Mouse (Mus musculus): ENCODE measurements around the gene Scn2b. TPM values are rescaled to one million over a fixed set of nuclear protein-coding genes. Genes with fewer than 3 reads are reported as not detected.

Scn2b gene
- polyA plus RNA-seq, 1 experiment, result 0.58 TPM

DNA sequence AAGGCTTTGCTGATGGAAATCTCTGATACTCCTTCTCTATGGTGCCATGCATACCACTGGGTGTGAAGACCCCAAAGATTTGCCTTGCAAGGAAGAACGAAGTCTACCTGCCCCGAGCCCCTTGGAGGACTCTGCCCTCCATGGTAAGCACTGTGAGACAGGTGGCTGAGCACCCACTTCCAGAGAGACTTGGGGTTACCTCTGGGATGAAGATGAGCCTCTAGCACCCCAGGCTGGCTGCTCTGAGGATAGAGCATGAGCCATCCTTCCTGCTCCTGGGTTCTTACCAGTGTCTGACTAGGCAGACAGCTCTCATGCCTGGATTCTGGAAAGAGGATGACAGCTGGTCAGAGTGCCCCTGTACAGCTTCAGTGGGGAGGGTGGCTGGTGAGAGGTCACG lies 12.5 kb downstream of the Scn2b start:
- WGBS, result 75% methylated on average over 3 of the region's 3 CpGs
- Histone ChIP-seq H3K4me1 (ENCODE audit: control insufficient read depth, insufficient read depth, low read length) (no peaks in the 10 kb centered on the region), H3K27me3 (replicated peaks; ENCODE audit: control insufficient read depth, insufficient read depth, low read length) (no peaks in the 10 kb centered on the region), H3K27ac (ENCODE audit: insufficient read depth, low read depth, low read length) (no peak overlapping the region), H3K36me3 (ENCODE audit: control insufficient read depth, insufficient read depth, low read length) (no peaks in the 10 kb centered on the region), H3K4me3 (ENCODE audit: insufficient read depth, low read depth, low read length) (no peak overlapping the region)
- no peak for DNase-seq
- TF ChIP-seq POLR2A (IDR thresholded peaks at IDR 0.05; ENCODE audit: low read depth, low read length) (no peak), CTCF (conservative IDR thresholded peaks at IDR 0.05; ENCODE audit: insufficient read depth, insufficient read length, low read depth, low read length) (no peak)

DNA sequence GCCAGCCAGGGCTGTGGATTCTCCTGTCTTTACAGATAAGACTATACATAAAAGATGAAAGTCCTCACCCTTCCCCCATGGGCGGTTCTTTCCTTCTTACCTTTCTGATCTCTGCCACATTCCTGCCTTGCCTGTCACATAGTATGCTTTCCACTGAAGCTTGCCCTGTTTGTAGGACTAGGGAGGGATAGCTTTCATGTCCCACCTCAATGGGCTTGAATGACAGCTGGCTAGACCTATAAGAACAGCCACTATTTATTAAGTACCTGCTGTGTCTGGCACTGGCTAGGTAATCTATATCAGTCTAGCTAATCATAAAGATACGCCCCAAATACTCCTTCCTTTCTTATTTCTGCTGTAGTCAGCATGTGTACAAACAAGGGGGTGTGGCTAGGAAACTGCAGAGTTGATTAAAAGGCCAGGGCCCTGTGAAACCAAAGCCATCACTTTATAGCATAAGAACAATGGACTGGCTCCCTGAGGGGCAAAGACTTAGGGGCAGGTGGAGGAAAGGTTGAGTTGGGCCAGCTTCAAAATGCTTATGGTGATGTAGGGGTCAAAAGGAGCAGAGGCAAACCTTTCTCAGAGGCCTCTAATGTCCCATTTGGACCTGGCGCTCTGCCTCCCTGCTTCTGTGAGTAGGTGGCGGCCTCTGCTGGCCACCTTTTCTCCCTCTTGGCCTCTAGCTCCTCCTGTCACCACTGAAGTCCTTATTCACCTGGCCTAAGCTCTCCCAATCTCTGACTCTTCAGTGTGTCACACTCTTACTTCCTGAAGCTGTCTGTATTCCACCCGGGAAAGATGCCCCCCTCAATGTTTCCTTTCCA lies 16.1 kb downstream of the Scn2b start:
- 26% methylated on average over 5 of the region's 5 CpGs for WGBS
- H3K4me1 ChIP-seq (ENCODE audit: control insufficient read depth, insufficient read depth, low read length), result no peaks in the 10 kb centered on the region
- no peaks in the 10 kb centered on the region for H3K36me3 ChIP-seq (ENCODE audit: control insufficient read depth, insufficient read depth, low read length)
- no peak overlapping the region for H3K27ac ChIP-seq (ENCODE audit: insufficient read depth, low read depth, low read length)
- peak; percentile 73 for DNase-seq
- TF ChIP-seq POLR2A (IDR thresholded peaks at IDR 0.05; ENCODE audit: low read depth, low read length) (no peak), CTCF (conservative IDR thresholded peaks at IDR 0.05; ENCODE audit: insufficient read depth, insufficient read length, low read depth, low read length) (peak; percentile 80)
- 0 out of 2 replicates have a peak, but pooled peaks cover 1% of the 10 kb centered on the region for H3K27me3 ChIP-seq (replicated peaks; ENCODE audit: control insufficient read depth, insufficient read depth, low read length)
- H3K4me3 ChIP-seq (ENCODE audit: insufficient read depth, low read depth, low read length), result no peak overlapping the region

DNA sequence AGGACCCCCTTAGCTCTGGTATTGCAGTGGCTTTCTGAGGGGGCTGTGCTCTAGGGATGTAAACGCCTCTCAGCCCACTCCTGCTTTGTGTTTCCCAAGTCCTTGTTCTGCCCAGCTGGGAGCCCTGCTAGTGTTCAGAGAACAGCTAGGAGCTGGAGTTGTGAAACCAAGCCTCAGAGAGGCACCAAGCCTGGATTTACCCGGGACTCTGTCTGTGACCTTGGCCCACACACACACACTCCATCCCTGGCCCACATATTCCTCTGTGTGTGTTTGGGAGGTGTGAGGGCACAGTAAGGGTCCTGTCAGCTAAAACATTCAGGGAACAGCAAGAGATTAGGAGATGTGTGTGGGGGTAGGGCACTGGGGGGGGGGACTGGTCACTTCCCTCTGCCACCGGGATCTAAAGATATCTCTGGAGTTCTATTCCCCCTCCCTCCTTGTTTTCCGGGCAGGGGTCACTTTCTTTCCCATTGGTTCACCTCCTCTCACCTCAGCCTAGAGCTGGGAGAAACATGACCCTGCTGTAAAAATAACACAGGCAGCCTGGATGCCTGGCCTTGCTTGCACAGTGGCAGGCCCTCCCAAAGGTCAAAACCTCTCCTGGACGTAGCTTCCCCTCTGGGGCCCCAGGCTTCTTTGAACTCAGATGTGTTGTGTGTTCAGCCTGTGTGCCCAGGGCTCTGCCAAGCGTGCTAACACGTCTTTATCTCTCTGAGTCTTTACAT lies 19.0 kb downstream of the Scn2b start:
- Histone ChIP-seq H3K4me3 (ENCODE audit: insufficient read depth, low read depth, low read length) (no peak overlapping the region), H3K4me1 (ENCODE audit: control insufficient read depth, insufficient read depth, low read length) (no peaks in the 10 kb centered on the region), H3K36me3 (ENCODE audit: control insufficient read depth, insufficient read depth, low read length) (no peaks in the 10 kb centered on the region), H3K27me3 (replicated peaks; ENCODE audit: control insufficient read depth, insufficient read depth, low read length) (peaks cover 4% of the 10 kb centered on the region; the same call in 1 of the 2 replicates), H3K27ac (ENCODE audit: insufficient read depth, low read depth, low read length) (peak overlapping the region; percentile 22; the same call in 1 of the 2 replicates)
- DNase-seq, result no peak
- TF ChIP-seq CTCF (conservative IDR thresholded peaks at IDR 0.05; ENCODE audit: insufficient read depth, insufficient read length, low read depth, low read length), result no peak
- TF ChIP-seq POLR2A (IDR thresholded peaks at IDR 0.05; ENCODE audit: low read depth, low read length), result no peak
- 46% methylated on average over 7 of the region's 7 CpGs for WGBS

DNA sequence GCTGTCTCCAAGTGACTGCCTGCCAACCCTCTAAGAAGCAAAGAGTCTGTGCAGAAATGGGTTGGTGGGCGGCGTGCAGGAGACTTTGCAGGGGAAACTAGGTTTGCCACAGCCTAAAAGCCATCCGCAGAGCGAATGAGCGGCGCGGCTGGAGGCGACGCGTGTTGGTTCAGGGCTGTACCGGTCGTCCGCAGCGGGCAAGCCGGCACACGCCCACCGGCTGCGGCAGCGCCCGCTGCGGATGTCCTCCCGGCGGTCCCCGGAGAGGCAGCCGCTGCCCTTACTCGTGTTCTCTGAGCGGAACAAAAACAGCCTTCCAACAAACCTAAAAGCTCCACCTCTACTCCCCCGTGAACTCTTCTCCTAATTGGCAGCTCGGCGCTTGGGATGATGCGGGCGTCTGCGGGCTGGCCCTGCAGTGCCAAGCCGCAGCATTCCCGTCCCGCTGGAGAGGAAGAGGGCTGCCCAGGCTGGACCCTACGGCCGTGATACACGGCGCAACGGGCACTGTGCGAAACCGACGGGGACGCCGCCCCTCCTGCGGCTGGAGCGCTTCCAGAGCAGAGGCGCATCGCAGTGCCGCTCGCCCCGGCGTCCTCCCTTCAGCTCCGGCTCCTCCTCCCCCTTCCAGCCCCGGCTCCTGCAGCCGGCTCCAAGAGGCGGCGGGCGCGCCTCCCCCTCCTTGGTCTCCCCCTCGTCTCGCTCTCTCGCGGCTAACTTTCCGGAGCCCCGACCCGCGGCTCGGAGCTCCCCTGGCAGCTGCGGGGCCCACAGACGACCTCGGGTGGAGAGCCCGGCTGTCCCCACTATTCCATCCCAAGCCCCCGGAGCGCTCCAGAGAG lies 20.8 kb downstream of the Scn2b start, which contains the start of gene Scn4b:
TSS of gene Scn4b (plus strand) at position 205 of the 842 bp plus-strand sequence.
- H3K4me1 ChIP-seq (ENCODE audit: control insufficient read depth, insufficient read depth, low read length), result no peaks in the 10 kb centered on the region; the same call in 1 of the 2 replicates
- peak; percentile 38 for DNase-seq
- peak within 1 kb of the TSS; percentile 75 for H3K27ac ChIP-seq (ENCODE audit: insufficient read depth, low read depth, low read length)
- TF ChIP-seq POLR2A (IDR thresholded peaks at IDR 0.05; ENCODE audit: low read depth, low read length), result no peak
- no peak for TF ChIP-seq CTCF (conservative IDR thresholded peaks at IDR 0.05; ENCODE audit: insufficient read depth, insufficient read length, low read depth, low read length)
- H3K36me3 ChIP-seq (ENCODE audit: control insufficient read depth, insufficient read depth, low read length), result no peaks in the 10 kb centered on the region
- WGBS, result under 1% methylated on average over 74 of the region's 76 CpGs
- peak within 1 kb of the TSS; percentile 62 for H3K4me3 ChIP-seq (ENCODE audit: insufficient read depth, low read depth, low read length)
- H3K27me3 ChIP-seq (replicated peaks; ENCODE audit: control insufficient read depth, insufficient read depth, low read length), result peaks cover 4% of the 10 kb centered on the region; the same call in 1 of the 2 replicates

DNA sequence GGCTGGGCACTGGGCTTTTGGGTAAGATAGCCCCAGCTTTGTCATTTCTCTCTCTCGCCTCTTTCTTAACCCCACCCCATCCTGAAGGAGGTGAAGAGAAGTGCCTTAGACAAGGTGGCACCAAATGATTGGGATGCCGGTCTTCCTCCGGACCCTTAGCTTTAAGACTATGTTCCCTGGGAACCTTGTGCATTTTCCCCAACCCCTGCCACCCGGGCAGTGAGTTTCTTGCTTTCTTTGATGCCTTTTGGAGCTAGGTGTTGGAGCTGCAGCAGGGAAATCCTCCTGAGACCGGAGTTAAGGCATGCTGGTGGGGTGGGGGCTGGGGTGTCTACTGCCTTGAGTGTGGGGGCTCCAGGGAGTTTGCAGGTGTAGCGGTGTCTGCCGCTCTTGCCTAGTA lies 21.5 kb downstream of the Scn2b start:
- Histone ChIP-seq H3K36me3 (ENCODE audit: control insufficient read depth, insufficient read depth, low read length) (no peaks in the 10 kb centered on the region), H3K27me3 (replicated peaks; ENCODE audit: control insufficient read depth, insufficient read depth, low read length) (peaks cover 4% of the 10 kb centered on the region; the same call in 1 of the 2 replicates), H3K4me3 (ENCODE audit: insufficient read depth, low read depth, low read length) (peak overlapping the region; percentile 62), H3K4me1 (ENCODE audit: control insufficient read depth, insufficient read depth, low read length) (no peaks in the 10 kb centered on the region; the same call in 1 of the 2 replicates), H3K27ac (ENCODE audit: insufficient read depth, low read depth, low read length) (peak overlapping the region; percentile 75)
- no peak for DNase-seq
- WGBS, result 18% methylated on average over 7 of the region's 7 CpGs
- no peak for TF ChIP-seq CTCF (conservative IDR thresholded peaks at IDR 0.05; ENCODE audit: insufficient read depth, insufficient read length, low read depth, low read length)
- no peak for TF ChIP-seq POLR2A (IDR thresholded peaks at IDR 0.05; ENCODE audit: low read depth, low read length)

DNA sequence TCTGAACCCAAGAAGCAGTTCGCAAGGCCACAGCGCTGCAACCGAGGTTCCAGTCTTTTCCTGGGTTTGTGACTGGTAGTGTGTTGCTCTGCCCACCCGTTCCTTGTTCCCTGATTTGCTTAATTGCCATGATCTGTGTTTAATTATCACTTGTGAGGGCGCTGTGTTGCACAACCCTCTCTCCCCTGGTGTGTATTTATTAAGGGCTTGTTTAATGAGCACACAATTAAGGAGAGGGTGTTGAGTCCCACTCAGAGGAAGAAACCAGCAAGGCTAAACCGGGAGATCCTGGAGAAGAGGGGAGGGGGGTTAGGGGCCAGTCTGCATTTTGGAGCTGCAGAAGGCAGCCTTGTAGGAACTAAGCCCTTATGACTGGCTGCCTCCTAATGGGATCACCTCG lies 23.4 kb downstream of the Scn2b start:
- peak; percentile 29 for DNase-seq
- 69% methylated on average over 7 of the region's 7 CpGs for WGBS
- H3K4me1 ChIP-seq (ENCODE audit: control insufficient read depth, insufficient read depth, low read length), result no peaks in the 10 kb centered on the region; the same call in 1 of the 2 replicates
- no peak for TF ChIP-seq CTCF (conservative IDR thresholded peaks at IDR 0.05; ENCODE audit: insufficient read depth, insufficient read length, low read depth, low read length)
- no peak for TF ChIP-seq POLR2A (IDR thresholded peaks at IDR 0.05; ENCODE audit: low read depth, low read length)
- H3K27me3 ChIP-seq (replicated peaks; ENCODE audit: control insufficient read depth, insufficient read depth, low read length), result peaks cover 4% of the 10 kb centered on the region; the same call in 1 of the 2 replicates
- H3K4me3 ChIP-seq (ENCODE audit: insufficient read depth, low read depth, low read length), result no peak overlapping the region; the same call in 1 of the 2 replicates
- peak overlapping the region; percentile 86 for H3K27ac ChIP-seq (ENCODE audit: insufficient read depth, low read depth, low read length)
- H3K36me3 ChIP-seq (ENCODE audit: control insufficient read depth, insufficient read depth, low read length), result no peaks in the 10 kb centered on the region
